In the genomic region with DNA sequence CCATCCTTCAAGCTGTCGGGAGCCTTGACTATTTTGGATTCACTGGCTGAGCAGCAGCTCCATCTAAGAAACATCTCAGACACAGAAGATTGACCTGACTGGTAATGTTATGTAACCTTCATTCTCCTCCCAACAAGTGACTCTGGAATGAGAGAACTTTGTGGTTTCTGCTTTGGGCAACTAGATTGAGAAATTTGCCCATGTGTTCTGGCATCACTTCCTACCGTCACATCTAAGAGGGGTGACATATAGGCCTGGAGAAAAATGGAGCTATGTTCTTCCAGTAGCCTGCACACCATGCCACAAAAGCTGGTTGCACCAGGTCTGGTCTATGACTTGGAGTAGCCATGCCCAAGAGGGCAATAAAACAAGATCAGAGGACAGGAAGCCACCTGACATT, we compare ENCODE assay signal across 19 mouse cellular contexts. TPM values are rescaled to one million over a fixed set of nuclear protein-coding genes. Genes with fewer than 3 reads are reported as not detected.
"Had no signal": no experiment of that assay in that cellular context is flagged by ENCODE, and none has a peak within 500 bp of the region (broad histone marks: within the 10 kb centered on the region; RNA-seq: fewer than 3 reads in every experiment).

No protein-coding gene starts in this region.

- DNase-seq: kidney, adult 11 months; kidney, adult 8-10 months; kidney, postnatal 10 days; kidney, postnatal 36 days; liver, embryonic 13.5 days; lung, adult 2 months; lung, postnatal 14 days; right cerebral cortex, adult 18-20 months; right cerebral cortex, postnatal 14 days; right cerebral cortex, postnatal 4 days; thymus, adult 2 months; thymus, postnatal 36 days had no signal

- ATAC-seq: intestine, embryonic 15.5 days; midbrain, embryonic 15.5 days had no signal

RNA-seq across cellular contexts. Expression of a gene that starts 19.5 kb away (rescaled TPM):
- total RNA-seq: layer of hippocampus, adult 18-20 months; layer of hippocampus, postnatal 14 days; left cerebral cortex, adult 8-10 months; left cerebral cortex, postnatal 25 days; liver, adult 2 months had no signal

RNA-seq across cellular contexts. Expression of a gene that starts 42.4 kb away (rescaled TPM):
- total RNA-seq: layer of hippocampus, adult 18-20 months; layer of hippocampus, postnatal 14 days; liver, adult 2 months had no signal

RNA-seq across cellular contexts. Expression of a gene that starts 54.7 kb away (rescaled TPM):
- total RNA-seq: liver, adult 2 months had no signal
